Mouse (Mus musculus) hindbrain, embryonic 12.5 days (tissue): ENCODE results near the gene Olfr715. TPM values are rescaled to one million over a fixed set of nuclear protein-coding genes. Genes with fewer than 3 reads are reported as not detected.
"Not testable (repeated sequence)": the region's sequence is repeated elsewhere in the genome, so short reads cannot be mapped to it uniquely, and the experiment has no call there.

Experiments used
- ATAC-seq: fragments of 200-750 bp; cut with Nextera tagmentation; 2 replicates; pipeline ENCODE4 v1.8.0; 2017; ENCODE audit warnings: moderate TSS enrichment; ENCODE audit not compliant: low FRiP score
- H3K27ac ChIP-seq: fragments of 300-500 bp; sonication (generic); 2 replicates; pipeline ENCODE4 v1.5.1; 2016; ENCODE audit warnings: mild to moderate bottlenecking
- H3K27me3 ChIP-seq: fragments of 300-500 bp; sonication (generic); 2 replicates; pipeline ENCODE4 v1.6.1; 2016; ENCODE audit warnings: mild to moderate bottlenecking
- H3K36me3 ChIP-seq: fragments of 300-500 bp; sonication (generic); 2 replicates; pipeline ENCODE4 v1.6.1; 2016; ENCODE audit warnings: mild to moderate bottlenecking
- H3K4me1 ChIP-seq: fragments of 300-500 bp; sonication (generic); 2 replicates; pipeline ENCODE4 v1.6.1; 2016
- H3K4me2 ChIP-seq: fragments of 300-500 bp; sonication (generic); replicated peaks from 2 replicates; pipeline ENCODE4 v1.6.1; 2016; ENCODE audit warnings: mild to moderate bottlenecking
- H3K4me3 ChIP-seq: fragments of 300-500 bp; sonication (generic); 2 replicates; pipeline ENCODE4 v1.5.1; 2016; ENCODE audit warnings: mild to moderate bottlenecking
- H3K9ac ChIP-seq: fragments of 300-500 bp; sonication (generic); 2 replicates; pipeline ENCODE4 v1.6.1; 2016; ENCODE audit warnings: mild to moderate bottlenecking, moderate library complexity
- H3K9me3 ChIP-seq: fragments of 300-500 bp; sonication (generic); replicated peaks from 2 replicates; pipeline ENCODE4 v1.6.1; 2016; ENCODE audit warnings: mild to moderate bottlenecking
- WGBS: fragments of 180-500 bp; shearing (Covaris S2); methylation state at CpG from one replicate; pipeline ENCODE4 v1.1.7; 2016; 5-methylcytosine and 5-hydroxymethylcytosine counted together
- polyA plus RNA-seq: library from polyadenylated mRNA; unstranded; fragments of >200 nt; fragmentation: Nextera tagmentation; extraction: Ambion mirVana; gene quantifications from 2 replicates; pipeline ENCODE4 v1.2.1, GENCODE M21; 2016

Gene Olfr715
- polyA plus RNA-seq = not detected in 2 replicates

- not testable (repeated sequence) for ATAC-seq, H3K36me3 ChIP-seq, H3K9ac ChIP-seq, H3K27ac ChIP-seq, H3K4me1 ChIP-seq, H3K27me3 ChIP-seq, H3K9me3 ChIP-seq, H3K4me3 ChIP-seq, H3K4me2 ChIP-seq
- WGBS = 91% methylated on average over 3 of the region's 3 CpGs
These were observed at the start of gene Olfr715 for GRCm38 (mm10) chr7:107130983-107131382. Olfr715 (minus strand) TSS chr7:107131083.

GRCm38 (mm10) chr7:107180406-107180805 lies 49.5 kb upstream of the Olfr715 start:
- H3K9me3 ChIP-seq = no peaks in the 10 kb centered on the region
- no peaks in the 10 kb centered on the region for H3K36me3 ChIP-seq
- H3K27ac ChIP-seq = no peak overlapping the region
- no peaks in the 10 kb centered on the region for H3K27me3 ChIP-seq
- H3K4me1 ChIP-seq = no peaks in the 10 kb centered on the region
- no peak overlapping the region for H3K4me2 ChIP-seq
- H3K9ac ChIP-seq = no peak overlapping the region
- no peak overlapping the region for H3K4me3 ChIP-seq
- WGBS = 46% methylated on average over 2 of the region's 2 CpGs
- ATAC-seq = no peak

GRCm38 (mm10) chr7:107166690-107167089 lies 35.8 kb upstream of the Olfr715 start, which contains the start of gene Nlrp14:
Nlrp14 (plus strand) TSS chr7:107166990.
- Histone ChIP-seq H3K4me1 (no peaks in the 10 kb centered on the region), H3K27me3 (no peaks in the 10 kb centered on the region), H3K4me2 (no peak within 1 kb of the TSS), H3K9me3 (no peaks in the 10 kb centered on the region), H3K9ac (no peak within 1 kb of the TSS), H3K27ac (no peak within 1 kb of the TSS), H3K36me3 (no peaks in the 10 kb centered on the region), H3K4me3 (no peak within 1 kb of the TSS)
- 82% methylated on average over 10 of the region's 10 CpGs for WGBS
- no peak for ATAC-seq

GRCm38 (mm10) chr7:107138027-107138426 lies 7.1 kb upstream of the Olfr715 start, which contains the start of gene Olfr716:
Olfr716 (plus strand) TSS chr7:107138327.
- WGBS = 77% methylated on average over 2 of the region's 2 CpGs

GRCm38 (mm10) chr7:107110269-107110668 lies 20.6 kb downstream of the Olfr715 start, which contains the start of gene Olfr715b:
Olfr715b (minus strand) TSS chr7:107110369.
- H3K27ac ChIP-seq, H3K4me3 ChIP-seq, ATAC-seq, H3K27me3 ChIP-seq, H3K9ac ChIP-seq, H3K4me1 ChIP-seq, H3K36me3 ChIP-seq, H3K9me3 ChIP-seq, H3K4me2 ChIP-seq: not testable (repeated sequence)
- WGBS = 83% methylated on average over 2 of the region's 2 CpGs

More at GRCm38 (mm10) chr7:107138027-107138426, 7.1 kb upstream of the Olfr715 start, which contains the start of gene Olfr716:
- not testable (repeated sequence) for H3K9ac ChIP-seq, H3K27ac ChIP-seq, H3K4me3 ChIP-seq, H3K9me3 ChIP-seq, H3K4me2 ChIP-seq, ATAC-seq, H3K4me1 ChIP-seq, H3K36me3 ChIP-seq, H3K27me3 ChIP-seq

- no peak within 1 kb of the TSS for H3K27ac ChIP-seq
- no peak within 1 kb of the TSS for H3K4me3 ChIP-seq
- no peak within 1 kb of the TSS for H3K9ac ChIP-seq
- H3K4me2 ChIP-seq = no peak within 1 kb of the TSS
- H3K36me3 ChIP-seq = no peaks in the 10 kb centered on the region
- H3K27me3 ChIP-seq = no peaks in the 10 kb centered on the region
- no peaks in the 10 kb centered on the region for H3K4me1 ChIP-seq
- no peak for ATAC-seq
- WGBS = 72% methylated on average over 1 of the region's 1 CpGs
- H3K9me3 ChIP-seq = no peaks in the 10 kb centered on the region
These were observed 38.0 kb downstream of the Olfr715 start, which contains the start of gene Olfr17 for GRCm38 (mm10) chr7:107092920-107093319. Olfr17 (plus strand) TSS chr7:107093220.

Other genes with a start within 250 kb of the Olfr715 start
- gene Olfr706, start 242.9 kb downstream of the Olfr715 start, polyA plus RNA-seq = not detected in 2 replicates
- not detected in 2 replicates for gene Olfr707, start 229.8 kb downstream of the Olfr715 start, polyA plus RNA-seq
- not detected in 2 replicates for gene Olfr1532-ps1, start 223.1 kb downstream of the Olfr715 start, polyA plus RNA-seq
- gene Olfr709-ps1, start 198.9 kb downstream of the Olfr715 start, polyA plus RNA-seq = not detected in 2 replicates
- gene Olfr710, start 182.8 kb downstream of the Olfr715 start, polyA plus RNA-seq = not detected in 2 replicates
- not detected in 2 replicates for gene Olfr6, start 167.1 kb downstream of the Olfr715 start, polyA plus RNA-seq
- gene Olfr711, start 155.6 kb downstream of the Olfr715 start, polyA plus RNA-seq = not detected in 2 replicates
- gene Olfr2, start 125.0 kb downstream of the Olfr715 start, polyA plus RNA-seq = not detected in 2 replicates
- not detected in 2 replicates for gene Olfr713, start 99.9 kb downstream of the Olfr715 start, polyA plus RNA-seq
- not detected in 2 replicates for gene Olfr714, start 60.1 kb downstream of the Olfr715 start, polyA plus RNA-seq
- gene Olfr17, start 37.9 kb downstream of the Olfr715 start, polyA plus RNA-seq = not detected in 2 replicates
- not detected in 2 replicates for gene Olfr715b, start 20.7 kb downstream of the Olfr715 start, polyA plus RNA-seq
- gene Olfr716, start 7.2 kb upstream of the Olfr715 start, polyA plus RNA-seq = not detected in 2 replicates
- gene Nlrp14, start 35.9 kb upstream of the Olfr715 start, polyA plus RNA-seq = not detected in 2 replicates
- gene Rbmxl2, start 78.4 kb upstream of the Olfr715 start, polyA plus RNA-seq = not detected in 2 replicates
- 5.1 and 6.3 TPM in 2 replicates for gene Syt9, start 239.6 kb upstream of the Olfr715 start, polyA plus RNA-seq